Mouse (Mus musculus) kidney, embryonic 16.5 days (tissue): ENCODE results near the gene Disp1. TPM values are rescaled to one million over a fixed set of nuclear protein-coding genes. Genes with fewer than 3 reads are reported as not detected.
A peak's percentile ranks its signal among the peaks of the same experiment; 100 is the strongest.

ENCODE experiments used
- ATAC-seq: fragments of 200-750 bp; cut with Nextera tagmentation; 2 replicates; pipeline ENCODE4 v1.8.0; 2017; ENCODE audit warnings: moderate TSS enrichment; ENCODE audit not compliant: low FRiP score, low TSS enrichment
- H3K27ac ChIP-seq: fragments of 300-500 bp; sonication (generic); 2 replicates; pipeline ENCODE4 v1.5.1; 2014; ENCODE audit warnings: low read length
- H3K27me3 ChIP-seq: fragments of 300-500 bp; sonication (generic); 2 replicates; pipeline ENCODE4 v1.6.1; 2014; ENCODE audit warnings: low read length, control low read depth, mixed read lengths; ENCODE audit not compliant: insufficient read depth
- H3K36me3 ChIP-seq: fragments of 300-500 bp; sonication (generic); 2 replicates; pipeline ENCODE4 v1.6.1; 2014; ENCODE audit warnings: low read length, control low read depth, mixed read lengths; ENCODE audit not compliant: insufficient read depth
- H3K4me1 ChIP-seq: fragments of 300-500 bp; sonication (generic); 2 replicates; pipeline ENCODE4 v1.6.1; 2014; ENCODE audit warnings: low read length, control low read depth, mixed read lengths; ENCODE audit not compliant: insufficient read depth
- H3K4me2 ChIP-seq: fragments of 300-500 bp; sonication (generic); replicated peaks from 2 replicates; pipeline ENCODE4 v1.6.1; 2014; ENCODE audit warnings: low read depth, low read length
- H3K4me3 ChIP-seq: fragments of 300-500 bp; sonication (generic); 2 replicates; pipeline ENCODE4 v1.5.1; 2014; ENCODE audit warnings: mild to moderate bottlenecking, low read length
- H3K9ac ChIP-seq: fragments of 300-500 bp; sonication (generic); replicated peaks from 2 replicates; pipeline ENCODE4 v1.6.1; 2014; ENCODE audit warnings: low read length
- H3K9me3 ChIP-seq: fragments of 300-500 bp; sonication (generic); 2 replicates; pipeline ENCODE4 v1.6.1; 2016; ENCODE audit warnings: low read length, control low read depth
- WGBS: fragments of 180-500 bp; shearing (Covaris S2); extraction: QIAGEN DNeasy Blood & Tissue Kit; methylation state at CpG from one replicate; pipeline ENCODE4 v1.1.7; 2014; 5-methylcytosine and 5-hydroxymethylcytosine counted together
- microRNA-seq: library from miRNA; unstranded; fragments of <30 nt; microRNA quantifications from one replicate; pipeline ENCODE4, GENCODE M21; 2016
- polyA plus RNA-seq: library from polyadenylated mRNA; unstranded; fragments of >200 nt; fragmentation: Nextera tagmentation; extraction: Ambion mirVana; gene quantifications from 2 replicates; pipeline ENCODE4 v1.2.1, GENCODE M21; 2015

Disp1 gene
- polyA plus RNA-seq, 1 experiment from 2014 or later = 12.8 TPM

DNA sequence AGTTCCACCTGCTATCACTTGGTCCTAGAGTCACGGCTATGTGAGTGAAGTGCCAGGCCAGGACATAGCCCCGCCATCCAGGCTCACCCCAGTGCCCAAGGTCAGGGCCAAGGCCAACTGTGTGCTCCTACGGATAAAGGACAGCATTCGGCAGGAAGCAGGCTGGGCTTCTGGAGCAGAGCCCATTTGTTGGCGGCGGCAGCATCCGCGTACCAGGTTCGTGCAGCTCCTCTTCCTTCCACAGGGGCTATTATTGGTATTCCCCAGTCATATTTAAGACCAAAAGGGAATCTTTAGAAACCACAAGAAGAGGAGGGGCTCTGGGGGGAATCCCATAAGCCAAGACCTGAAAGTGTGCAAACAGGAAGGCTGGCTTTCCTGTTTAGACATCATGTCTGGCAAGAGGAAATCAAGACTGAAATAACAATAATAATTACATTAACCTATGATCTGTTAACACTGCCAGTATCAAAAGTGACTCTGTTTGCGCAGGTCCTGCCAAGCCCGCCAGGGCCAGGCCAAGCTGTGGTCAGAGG, 180.4 kb downstream of the Disp1 start:
- ATAC-seq = peak; percentile 53
- no peaks in the 10 kb centered on the region for H3K36me3 ChIP-seq

GRCm38 (mm10) chr1:183039881-183040708, 181.2 kb downstream of the Disp1 start:
- H3K9me3 ChIP-seq = no peaks in the 10 kb centered on the region
- H3K27me3 ChIP-seq = no peaks in the 10 kb centered on the region
- peak; percentile 47 for ATAC-seq
- H3K27ac ChIP-seq = no peak overlapping the region
- 0 out of 2 replicates have a peak, but pooled peaks cover 7% of the 10 kb centered on the region for H3K4me1 ChIP-seq
- 50% methylated on average over 6 of the region's 6 CpGs for WGBS
- H3K36me3 ChIP-seq = no peaks in the 10 kb centered on the region
- no peak overlapping the region for H3K4me3 ChIP-seq
- no peak overlapping the region for H3K4me2 ChIP-seq
- H3K9ac ChIP-seq = no peak overlapping the region

More for the DNA sequence above, 180.4 kb downstream of the Disp1 start:
- Histone ChIP-seq H3K9ac (no peak overlapping the region), H3K9me3 (no peaks in the 10 kb centered on the region), H3K27me3 (no peaks in the 10 kb centered on the region), H3K4me1 (peaks cover 8% of the 10 kb centered on the region; the same call in 1 of the 2 replicates), H3K27ac (no peak overlapping the region), H3K4me3 (no peak overlapping the region), H3K4me2 (no peak overlapping the region)
- WGBS = 60% methylated on average over 11 of the region's 11 CpGs

GRCm38 (mm10) chr1:183039404-183039803, 181.9 kb downstream of the Disp1 start:
- Histone ChIP-seq H3K9ac (no peak overlapping the region), H3K36me3 (no peaks in the 10 kb centered on the region), H3K4me3 (no peak overlapping the region), H3K4me1 (0 out of 2 replicates have a peak, but pooled peaks cover 7% of the 10 kb centered on the region), H3K4me2 (no peak overlapping the region), H3K27ac (no peak overlapping the region), H3K27me3 (no peaks in the 10 kb centered on the region), H3K9me3 (no peaks in the 10 kb centered on the region)
- 76% methylated on average over 7 of the region's 7 CpGs for WGBS
- no peak for ATAC-seq

Small RNA genes within 50 kb of the gene (microRNA-seq; reads per million reads assigned to microRNA genes)
- not detected for gene Gm24975

Other genes starting within 250 kb of the Disp1 start
- gene Aida, start 75.1 kb upstream of the Disp1 start, polyA plus RNA-seq = 40.4 and 41.6 TPM in 2 replicates
- gene Brox, start 75.7 kb upstream of the Disp1 start, polyA plus RNA-seq = 55.1 and 55.8 TPM in 2 replicates
- gene Mia3, start 148.0 kb upstream of the Disp1 start, polyA plus RNA-seq = 94.8 and 106 TPM in 2 replicates
- 19.8 and 21.2 TPM in 2 replicates for gene Taf1a, start 167.5 kb upstream of the Disp1 start, polyA plus RNA-seq
- gene Hhipl2, start 196.7 kb upstream of the Disp1 start, polyA plus RNA-seq = 0.48 and 0.62 TPM in 2 replicates